Mouse (Mus musculus): ENCODE measurements around the gene Lrba.

Gene Lrba

GRCm38 (mm10) chr3:86500586-86500985, 276.1 kb downstream of the Lrba start:
- no peak for DNase-seq (ENCODE audit: low read depth, low spot score)

GRCm38 (mm10) chr3:86518506-86519109, 294.1 kb downstream of the Lrba start:
- DNase-seq (ENCODE audit: low read depth, low spot score), result peak; percentile 17

- no peak for DNase-seq (ENCODE audit: low read depth, low spot score)
Measured at GRCm38 (mm10) chr3:86522880-86523505, 298.5 kb downstream of the Lrba start.

- no peak for DNase-seq (ENCODE audit: low read depth, low spot score)
Measured at GRCm38 (mm10) chr3:86531531-86532269, 307.2 kb downstream of the Lrba start.

- no peak for DNase-seq (ENCODE audit: low read depth, low spot score)
Measured at GRCm38 (mm10) chr3:86536751-86537150, 312.3 kb downstream of the Lrba start.

GRCm38 (mm10) chr3:86538645-86539554, 314.4 kb downstream of the Lrba start:
- peak; percentile 59 for DNase-seq (ENCODE audit: low read depth, low spot score)

- peak; percentile 7 for DNase-seq (ENCODE audit: low read depth, low spot score)
Measured at GRCm38 (mm10) chr3:86539555-86540168, 315.2 kb downstream of the Lrba start.

GRCm38 (mm10) chr3:86541074-86541614, 316.7 kb downstream of the Lrba start:
- DNase-seq (ENCODE audit: low read depth, low spot score), result no peak

- no peak for DNase-seq (ENCODE audit: low read depth, low spot score)
Measured at GRCm38 (mm10) chr3:86541863-86542397, 317.4 kb downstream of the Lrba start.

- no peak for DNase-seq (ENCODE audit: low read depth, low spot score)
Measured at GRCm38 (mm10) chr3:86544785-86545184, 320.3 kb downstream of the Lrba start.

- no peak for DNase-seq (ENCODE audit: low read depth, low spot score)
Measured at GRCm38 (mm10) chr3:86545945-86546344, 321.5 kb downstream of the Lrba start.

- no peak for DNase-seq (ENCODE audit: low read depth, low spot score)
Measured at GRCm38 (mm10) chr3:86546471-86547250, 322.2 kb downstream of the Lrba start.

- DNase-seq (ENCODE audit: low read depth, low spot score), result no peak
Measured at GRCm38 (mm10) chr3:86547251-86547791, 322.8 kb downstream of the Lrba start.

GRCm38 (mm10) chr3:86548091-86549015, 323.9 kb downstream of the Lrba start, which contains the start of gene Mab21l2:
TSS of gene Mab21l2 (minus strand) at chr3:86548629.
- no peak for DNase-seq (ENCODE audit: low read depth, low spot score)

GRCm38 (mm10) chr3:86550301-86551010, 326.0 kb downstream of the Lrba start:
- no peak for DNase-seq (ENCODE audit: low read depth, low spot score)

GRCm38 (mm10) chr3:86551011-86551728, 326.7 kb downstream of the Lrba start:
- DNase-seq (ENCODE audit: low read depth, low spot score), result no peak

GRCm38 (mm10) chr3:86552170-86552569, 327.7 kb downstream of the Lrba start:
- no peak for DNase-seq (ENCODE audit: low read depth, low spot score)

Measured in 3T3-L1 (cell line).